Mouse (Mus musculus): ENCODE results near the gene Kcna3.

Kcna3 gene

DNA sequence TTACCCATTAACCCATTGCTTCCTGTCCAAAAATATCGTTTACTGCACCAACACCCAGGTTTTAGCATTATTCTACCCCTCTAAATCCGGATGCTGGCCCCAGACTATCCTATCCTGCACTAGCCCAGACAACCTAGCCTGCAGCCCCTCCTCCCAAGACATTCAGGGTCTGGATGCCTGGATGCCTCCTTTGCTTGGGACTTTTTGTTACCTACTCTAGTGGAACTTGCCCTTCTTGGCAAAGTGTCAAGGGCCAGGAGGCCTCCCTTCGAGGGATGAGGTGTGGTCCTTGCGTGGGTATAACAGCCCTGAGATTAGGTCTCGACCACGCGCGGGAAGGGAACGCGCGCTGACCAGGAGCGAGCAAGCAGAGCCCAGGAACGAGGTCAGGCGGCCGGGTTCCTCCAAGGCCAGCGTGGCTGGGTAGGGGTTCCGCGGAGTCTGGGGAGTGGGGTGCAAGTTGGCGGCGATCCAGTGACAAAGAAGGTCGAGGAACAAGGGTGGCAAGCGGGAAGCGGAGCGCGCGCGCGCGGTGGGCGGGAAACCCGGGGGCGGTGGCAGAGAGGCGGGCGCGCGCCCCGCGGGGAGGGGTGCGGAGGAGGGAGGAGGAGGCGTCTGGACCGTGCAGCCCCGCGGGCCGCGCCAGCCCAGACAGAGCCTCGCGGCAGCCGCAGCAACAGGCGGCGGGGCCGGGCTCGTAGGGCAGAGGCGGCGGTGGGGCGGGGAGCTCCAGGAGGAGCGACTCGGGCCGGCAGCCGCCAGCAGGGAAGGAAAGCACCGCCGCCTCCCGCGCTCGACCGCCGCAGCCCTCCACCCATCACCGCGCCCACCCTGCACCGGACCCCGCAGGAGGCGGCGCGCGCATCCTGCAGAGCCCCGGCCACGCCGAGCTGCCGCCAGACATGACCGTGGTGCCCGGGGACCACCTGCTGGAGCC is at the start of gene Kcna3:
Kcna3 (plus strand) TSS at position 649 of the 937 bp plus-strand sequence.
- peak; percentile 64 for DNase-seq (ENCODE audit: low read depth, low spot score)

DNA sequence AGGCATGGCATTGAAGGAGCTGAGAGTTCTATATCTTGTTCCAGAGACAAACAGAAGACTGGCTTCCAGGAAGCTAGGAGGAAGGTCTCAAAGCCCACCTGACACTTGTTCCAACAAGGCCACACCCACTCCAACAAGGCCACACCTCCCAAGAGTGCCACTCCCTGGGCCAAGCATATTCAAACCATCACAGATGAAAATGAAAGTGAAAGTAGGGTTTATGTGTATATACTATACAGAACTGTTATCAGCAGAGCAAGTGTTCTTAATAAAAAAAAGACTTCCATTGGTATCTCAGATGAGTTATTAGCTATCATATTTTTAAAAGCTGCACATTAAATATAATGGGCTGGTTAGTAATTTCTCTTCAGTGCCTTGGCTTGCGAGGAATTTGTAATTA is 44.6 kb upstream of the Kcna3 start:
- no peak for DNase-seq (ENCODE audit: low read depth, low spot score)

DNA sequence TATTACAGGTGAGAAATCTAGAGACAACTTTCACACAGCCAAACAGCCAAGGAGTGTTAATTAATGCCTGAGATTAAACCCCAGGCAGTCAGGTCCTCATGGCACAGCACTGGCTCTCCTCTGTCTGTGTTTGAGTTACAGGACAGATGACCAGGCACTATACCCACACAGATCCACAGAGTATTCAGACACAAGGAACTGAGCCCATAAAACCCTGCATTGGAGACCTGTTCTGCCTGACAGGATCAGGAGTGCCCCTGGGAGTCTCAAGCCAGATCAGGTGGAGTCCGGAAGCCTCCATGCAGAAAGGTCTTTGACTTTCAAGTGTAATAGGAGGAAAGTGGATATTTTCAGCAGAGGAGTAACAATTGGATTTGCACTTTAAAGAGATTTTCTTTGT is 40.6 kb upstream of the Kcna3 start:
- no peak for DNase-seq (ENCODE audit: low read depth, low spot score)

DNA sequence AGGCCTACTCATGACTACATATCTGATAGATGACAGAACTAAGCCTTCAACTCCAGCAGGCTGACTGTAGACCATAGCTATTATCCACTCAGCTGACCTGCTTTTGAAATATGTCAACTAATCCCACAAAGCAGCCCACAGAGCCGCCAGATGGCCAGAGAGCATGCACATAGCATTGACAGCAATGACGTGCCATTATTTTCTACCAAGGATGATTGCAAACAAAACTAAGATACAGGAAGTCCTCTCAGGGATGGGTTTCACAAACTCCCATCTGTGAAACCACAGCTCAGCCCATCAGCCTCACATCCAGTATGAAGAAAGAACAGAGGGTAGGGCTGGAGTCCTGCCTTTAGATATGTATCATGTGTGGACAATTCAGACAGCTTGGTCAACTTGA is 39.8 kb upstream of the Kcna3 start:
- no peak for DNase-seq (ENCODE audit: low read depth, low spot score)

GRCm38 (mm10) chr3:106998370-106998769 is 37.6 kb upstream of the Kcna3 start:
- DNase-seq (ENCODE audit: low read depth, low spot score): no peak

DNA sequence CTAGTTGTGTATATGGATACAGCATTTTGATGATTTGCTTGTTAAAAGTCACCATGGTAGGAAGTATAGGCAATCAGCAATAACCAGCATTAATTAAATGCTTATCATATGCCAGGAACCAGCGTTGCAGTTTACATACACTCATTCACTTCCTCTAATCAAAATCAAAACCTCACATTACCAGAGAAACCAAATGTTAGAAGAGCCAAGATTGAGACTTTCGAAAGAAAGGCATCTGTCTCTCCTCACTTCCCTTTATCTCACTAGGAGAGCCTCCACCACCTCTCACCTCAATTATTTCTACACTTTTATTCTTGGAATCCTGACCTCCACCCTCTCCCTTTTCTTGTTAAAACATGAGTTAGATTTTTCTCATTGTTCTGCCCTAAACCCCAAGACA is 35.8 kb upstream of the Kcna3 start:
- DNase-seq (ENCODE audit: low read depth, low spot score): no peak

DNA sequence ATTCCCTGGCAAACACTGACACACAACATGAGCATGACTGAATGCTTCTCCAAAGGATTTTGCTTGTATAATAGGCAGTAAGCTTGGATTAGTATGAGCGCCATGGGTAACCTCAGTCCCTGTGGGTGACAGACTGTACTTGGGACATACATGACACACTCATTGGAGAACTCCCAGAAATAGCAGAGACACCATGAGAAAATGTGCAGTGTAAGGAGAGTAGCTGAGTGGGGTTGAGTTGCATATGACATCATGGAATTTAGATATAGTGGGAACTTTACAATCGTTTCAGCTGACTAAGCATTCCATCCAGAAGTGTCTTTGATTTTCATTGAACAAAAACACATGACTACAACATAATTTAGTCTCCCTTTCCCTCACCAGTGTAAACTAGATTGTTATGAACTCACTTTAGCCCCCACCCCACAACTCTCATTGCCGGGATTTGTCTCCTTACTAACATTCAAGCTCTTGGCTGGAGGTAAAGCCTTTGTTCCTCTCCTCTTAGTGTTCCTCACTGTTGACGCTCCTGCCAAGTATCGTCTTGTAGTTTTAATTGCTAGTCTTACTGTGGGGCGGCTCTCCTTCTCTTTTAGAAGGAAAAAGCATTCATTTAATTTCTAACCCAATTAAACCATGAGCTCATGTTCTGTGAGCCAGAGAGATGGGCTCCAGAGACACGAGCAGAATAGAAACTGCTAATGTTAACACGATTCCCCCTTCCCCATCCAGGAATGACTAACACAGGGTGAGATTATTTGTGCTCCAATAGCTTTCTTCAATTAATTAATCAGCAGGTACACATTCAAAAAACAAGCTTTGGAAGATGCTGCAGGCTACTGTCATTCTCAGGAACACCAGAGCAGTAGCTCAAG is 33.5 kb upstream of the Kcna3 start:
- no peak for DNase-seq (ENCODE audit: low read depth, low spot score)

GRCm38 (mm10) chr3:107009329-107010076 is 26.5 kb upstream of the Kcna3 start:
- no peak for DNase-seq (ENCODE audit: low read depth, low spot score)

- DNase-seq (ENCODE audit: low read depth, low spot score): no peak
Observed at GRCm38 (mm10) chr3:107018286-107018685, 17.7 kb upstream of the Kcna3 start.

DNA sequence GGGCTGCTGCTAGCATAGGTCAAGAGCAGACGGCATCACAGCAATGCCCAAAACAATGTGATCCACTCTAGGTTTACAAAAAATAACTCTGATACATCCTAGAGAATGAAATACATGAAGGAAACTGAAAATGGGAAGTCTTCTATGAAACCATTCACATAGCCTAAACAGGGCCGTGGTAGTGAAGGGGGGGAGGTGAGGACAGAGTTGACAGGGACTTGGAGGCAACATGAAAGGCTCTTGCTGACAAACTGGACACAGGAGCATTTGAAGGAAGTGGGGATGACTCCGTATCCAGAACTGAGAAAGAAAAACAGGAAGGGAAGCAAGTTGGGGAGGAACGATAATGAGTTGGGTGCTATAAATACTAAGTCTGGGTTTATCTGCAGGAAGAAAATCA is 4.4 kb upstream of the Kcna3 start:
- DNase-seq (ENCODE audit: low read depth, low spot score): no peak

- no peak for DNase-seq (ENCODE audit: low read depth, low spot score)
Observed at GRCm38 (mm10) chr3:107034776-107035175, 1.2 kb upstream of the Kcna3 start.

DNA sequence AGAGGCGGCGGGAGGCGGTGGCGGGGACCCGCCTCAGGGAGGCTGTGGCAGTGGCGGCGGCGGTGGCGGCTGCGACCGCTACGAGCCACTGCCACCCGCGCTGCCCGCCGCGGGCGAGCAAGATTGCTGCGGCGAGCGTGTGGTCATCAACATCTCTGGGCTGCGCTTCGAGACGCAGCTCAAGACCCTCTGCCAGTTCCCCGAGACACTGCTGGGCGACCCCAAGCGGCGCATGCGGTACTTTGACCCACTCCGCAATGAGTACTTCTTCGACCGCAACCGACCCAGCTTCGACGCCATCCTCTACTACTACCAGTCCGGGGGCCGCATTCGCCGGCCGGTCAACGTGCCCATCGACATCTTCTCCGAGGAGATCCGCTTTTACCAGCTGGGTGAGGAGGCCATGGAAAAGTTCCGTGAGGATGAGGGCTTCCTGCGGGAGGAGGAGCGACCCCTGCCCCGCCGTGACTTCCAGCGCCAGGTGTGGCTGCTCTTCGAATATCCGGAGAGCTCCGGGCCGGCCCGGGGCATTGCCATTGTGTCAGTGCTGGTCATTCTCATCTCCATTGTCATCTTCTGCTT is 580 bp downstream of the Kcna3 start:
- DNase-seq (ENCODE audit: low read depth, low spot score): no peak

DNA sequence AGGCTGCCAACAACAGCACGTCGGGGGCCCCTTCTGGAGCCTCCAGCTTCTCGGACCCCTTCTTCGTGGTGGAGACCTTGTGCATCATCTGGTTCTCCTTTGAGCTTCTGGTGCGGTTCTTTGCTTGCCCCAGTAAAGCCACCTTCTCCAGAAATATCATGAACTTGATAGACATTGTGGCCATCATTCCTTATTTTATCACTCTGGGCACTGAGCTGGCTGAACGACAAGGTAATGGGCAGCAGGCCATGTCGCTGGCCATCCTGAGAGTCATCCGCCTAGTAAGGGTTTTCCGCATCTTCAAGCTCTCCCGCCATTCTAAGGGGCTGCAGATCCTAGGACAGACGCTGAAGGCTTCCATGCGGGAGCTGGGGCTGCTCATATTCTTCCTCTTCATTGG is 1.1 kb downstream of the Kcna3 start:
- DNase-seq (ENCODE audit: low read depth, low spot score): no peak

GRCm38 (mm10) chr3:107037536-107038155 is 1.7 kb downstream of the Kcna3 start:
- DNase-seq (ENCODE audit: low read depth, low spot score): no peak

DNA sequence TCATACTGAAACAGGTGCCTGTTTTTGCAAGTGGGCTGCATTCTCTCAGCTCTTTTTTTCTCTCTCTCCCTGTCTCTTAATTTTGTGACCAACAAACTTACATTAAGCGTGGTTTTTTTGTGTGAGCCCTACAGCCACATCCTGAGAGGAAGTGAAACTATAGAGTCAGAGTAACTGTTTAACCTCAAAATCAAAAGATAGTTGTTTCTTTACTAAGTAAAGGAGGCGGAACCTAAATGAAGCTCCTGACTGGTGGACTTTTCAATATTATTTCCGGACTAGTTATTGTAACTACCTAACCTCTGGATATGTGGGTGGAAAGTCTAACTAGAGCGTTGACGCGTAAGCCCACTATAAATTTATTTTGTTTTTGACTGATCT is 2.2 kb downstream of the Kcna3 start:
- DNase-seq (ENCODE audit: low read depth, low spot score): no peak

DNA sequence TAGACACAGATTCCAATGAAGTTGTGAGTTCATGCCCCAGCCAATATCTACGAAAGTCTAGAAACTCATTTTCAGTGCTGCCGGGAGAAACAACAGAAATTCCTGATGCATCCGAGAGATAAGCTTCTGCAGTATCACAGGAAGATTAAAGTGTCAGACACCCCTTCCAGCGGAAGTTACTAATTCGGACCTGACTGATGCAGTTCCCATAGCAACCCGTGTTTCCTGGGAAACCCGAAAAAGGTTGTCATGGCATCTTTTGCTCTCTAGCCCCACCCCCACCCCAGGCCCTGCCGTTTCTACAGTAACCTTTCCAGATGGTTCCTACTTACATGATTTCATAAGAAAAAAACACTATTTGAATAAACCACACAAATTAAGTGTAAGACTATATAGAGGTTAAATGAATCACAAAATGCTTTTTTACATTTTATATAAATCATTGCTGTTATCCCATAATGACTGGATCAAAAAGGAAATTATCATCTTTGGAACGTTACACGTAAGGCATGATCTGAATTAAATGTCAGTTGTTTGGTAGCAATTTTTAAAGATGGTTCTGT is 2.8 kb downstream of the Kcna3 start:
- DNase-seq (ENCODE audit: low read depth, low spot score): peak; percentile 73

DNA sequence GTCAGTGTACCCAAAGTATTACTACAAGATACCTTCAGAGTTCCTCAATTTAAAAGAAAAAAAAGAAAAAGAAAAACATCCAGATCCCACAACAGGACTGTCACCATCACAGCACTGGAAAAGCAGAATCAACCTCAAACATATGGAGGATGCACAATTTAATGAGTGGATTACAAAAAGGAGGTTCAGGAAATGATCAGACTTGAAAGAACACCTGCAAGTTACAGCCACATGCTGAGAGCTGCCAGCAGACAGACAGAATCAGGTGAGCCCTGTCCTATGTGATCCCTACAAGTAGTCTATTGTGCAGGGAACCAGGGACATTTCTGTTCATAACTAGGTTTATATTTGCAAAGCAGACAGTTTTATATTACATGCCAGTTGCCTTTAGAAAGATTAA is 3.3 kb downstream of the Kcna3 start:
- DNase-seq (ENCODE audit: low read depth, low spot score): no peak

DNA sequence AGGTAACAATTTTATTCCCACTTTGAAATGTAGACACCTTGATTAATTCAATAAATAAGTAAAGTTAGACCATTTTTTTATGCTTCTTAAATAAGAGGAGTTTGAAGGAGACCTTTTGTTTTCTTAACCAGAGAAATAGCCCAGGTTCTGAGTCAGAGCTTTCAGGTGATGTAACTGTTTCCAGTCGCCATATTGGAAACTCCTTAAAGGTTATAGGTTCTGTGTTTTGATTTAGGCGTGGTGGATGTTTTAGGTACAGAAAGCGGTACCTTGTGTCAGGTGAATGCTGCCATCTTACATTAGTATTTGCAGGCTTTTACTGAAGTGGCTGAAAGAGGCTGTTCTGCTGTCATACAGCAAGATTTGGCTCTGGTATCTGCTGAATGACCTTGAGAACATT is 4.4 kb downstream of the Kcna3 start:
- no peak for DNase-seq (ENCODE audit: low read depth, low spot score)

DNA sequence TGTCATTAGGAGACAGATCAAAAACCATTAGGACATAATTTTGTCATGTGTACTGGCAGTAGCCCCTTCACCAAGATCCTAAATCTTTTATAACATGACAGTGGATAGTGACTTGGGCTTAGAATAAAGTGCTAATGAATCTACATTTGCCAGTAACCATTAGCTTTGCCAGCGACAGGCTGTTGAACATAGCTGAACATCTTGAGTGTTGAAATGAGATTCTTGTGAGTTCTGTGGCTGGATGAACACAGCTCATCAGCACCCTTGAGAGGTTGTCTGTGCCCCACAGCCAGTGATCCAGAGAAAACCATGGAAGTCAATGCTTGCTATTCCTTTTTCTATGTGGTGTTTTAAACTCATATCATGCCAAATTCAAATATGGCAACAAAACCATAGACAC is 5.7 kb downstream of the Kcna3 start:
- DNase-seq (ENCODE audit: low read depth, low spot score): no peak

DNA sequence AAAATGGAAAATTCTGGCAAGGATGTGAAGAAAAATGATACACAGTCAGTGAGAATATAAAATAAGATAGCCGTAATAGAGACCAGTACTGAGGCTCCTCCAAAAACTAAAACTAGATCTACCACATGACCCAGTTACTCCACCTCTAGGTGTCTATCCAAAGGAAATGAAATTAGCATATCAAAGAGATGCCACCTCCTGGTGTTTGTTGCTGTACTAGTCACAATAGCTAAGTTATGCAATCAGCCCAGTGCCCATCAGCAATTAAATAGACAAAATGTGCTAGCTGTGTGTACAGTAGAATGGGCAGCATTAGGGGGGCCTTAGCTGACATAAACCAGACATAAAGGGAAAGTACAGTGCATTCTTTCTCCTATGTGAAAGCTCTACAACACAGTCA is 25.5 kb downstream of the Kcna3 start:
- no peak for DNase-seq (ENCODE audit: low read depth, low spot score)

- DNase-seq (ENCODE audit: low read depth, low spot score): no peak
Observed at GRCm38 (mm10) chr3:107062771-107063170, 26.8 kb downstream of the Kcna3 start.

All from brain, embryonic 18.5 days (tissue).